Mouse (Mus musculus): ENCODE results near the gene Bdh2.

DNA sequence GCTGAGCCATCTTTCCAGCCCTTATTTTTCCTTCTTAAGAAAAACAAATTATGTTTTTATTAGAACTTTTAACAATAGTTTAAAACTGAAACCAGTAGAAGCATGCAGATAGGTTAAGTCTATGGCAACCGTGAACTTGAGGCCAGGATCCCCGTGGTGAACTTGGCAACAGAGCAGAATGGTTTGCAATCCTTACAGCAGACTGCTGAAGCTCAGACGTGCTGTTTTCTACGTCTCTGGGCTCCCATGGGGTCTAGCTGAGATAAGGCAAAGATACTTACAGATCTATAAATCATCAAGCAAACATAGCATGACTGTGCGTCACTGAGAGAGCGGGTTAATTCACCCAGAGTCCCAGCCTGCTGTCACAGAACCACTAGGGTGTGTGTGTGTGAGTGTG lies 19.1 kb downstream of the Bdh2 start:
- TF ChIP-seq POLR2A (IDR thresholded peaks at IDR 0.05; ENCODE audit: borderline replicate concordance, extremely low read depth, insufficient read depth, insufficient read length, poor library complexity, severe bottlenecking) (no peak), CTCF (IDR thresholded peaks at IDR 0.05; ENCODE audit: borderline replicate concordance, extremely low read depth, insufficient read depth, insufficient read length) (no peak)

Measured in brain, embryonic 14.5 days (tissue).